Mouse (Mus musculus): ENCODE results near the gene Dlgap3. TPM values are rescaled to one million over a fixed set of nuclear protein-coding genes. Genes with fewer than 3 reads are reported as not detected.

Dlgap3 gene
- total RNA-seq, 4 experiments from 2014 or later: 0.06 to 0.98 (median 0.25) TPM

DNA sequence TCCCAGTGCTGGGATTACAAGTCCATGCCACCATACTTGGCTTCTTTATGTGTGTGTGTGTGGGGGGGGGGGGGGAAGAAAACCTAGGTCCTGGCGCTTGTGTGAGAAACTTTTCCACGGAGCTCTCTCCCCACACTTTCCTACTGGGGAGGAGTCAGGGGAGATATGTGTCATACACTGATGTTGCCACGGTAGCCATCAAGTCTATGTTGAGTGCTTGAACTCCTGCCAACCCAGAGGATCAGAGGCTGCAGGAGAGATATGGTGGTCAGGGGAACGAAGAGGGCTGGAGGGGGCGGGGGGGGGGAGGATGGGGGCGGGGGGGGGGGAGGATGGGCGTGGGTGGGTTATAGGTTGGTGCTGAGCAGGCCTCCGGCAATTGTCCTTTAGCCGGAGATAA lies 46.8 kb downstream of the Dlgap3 start:
- no peak for DNase-seq (ENCODE audit: low spot score)

DNA sequence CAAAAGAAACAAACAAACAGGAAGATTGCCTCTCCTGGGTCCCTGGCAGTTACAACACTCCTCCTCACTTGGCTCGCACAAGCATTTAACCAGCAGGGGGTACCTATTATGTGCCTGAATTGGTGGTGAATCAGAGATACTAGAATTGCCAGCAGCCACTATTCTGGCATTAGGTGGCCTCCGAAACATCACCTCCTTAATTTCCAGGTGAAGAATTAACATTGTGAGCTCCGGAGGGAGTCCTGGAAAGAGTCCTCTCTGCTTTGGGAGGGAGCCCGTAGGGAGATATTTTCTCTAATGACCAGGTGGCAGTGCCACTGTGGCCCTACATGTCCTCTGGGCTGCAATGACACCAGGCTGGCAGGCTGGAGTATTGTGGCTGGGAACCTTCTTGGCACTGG lies 47.2 kb downstream of the Dlgap3 start:
- no peak for DNase-seq (ENCODE audit: low spot score)

DNA sequence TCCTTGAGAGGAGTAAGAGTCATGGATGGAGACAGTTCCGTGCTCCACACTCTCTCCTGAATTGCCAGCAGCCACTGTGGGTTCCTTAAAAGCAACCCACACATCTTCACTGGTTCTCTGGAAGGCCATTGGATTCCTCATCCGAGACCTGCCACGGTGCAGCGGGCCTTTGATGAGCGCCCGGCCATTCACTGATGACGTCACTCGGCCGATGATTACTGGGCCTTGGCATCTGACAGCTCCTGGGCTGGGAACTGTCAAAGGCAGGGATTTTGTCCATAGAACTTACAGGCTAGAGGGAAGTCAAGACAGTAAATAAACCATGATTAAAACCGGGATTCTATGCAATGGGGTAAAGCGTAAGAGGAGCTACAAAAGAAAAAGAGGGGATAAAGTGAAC lies 48.0 kb downstream of the Dlgap3 start:
- DNase-seq (ENCODE audit: low spot score): no peak

DNA sequence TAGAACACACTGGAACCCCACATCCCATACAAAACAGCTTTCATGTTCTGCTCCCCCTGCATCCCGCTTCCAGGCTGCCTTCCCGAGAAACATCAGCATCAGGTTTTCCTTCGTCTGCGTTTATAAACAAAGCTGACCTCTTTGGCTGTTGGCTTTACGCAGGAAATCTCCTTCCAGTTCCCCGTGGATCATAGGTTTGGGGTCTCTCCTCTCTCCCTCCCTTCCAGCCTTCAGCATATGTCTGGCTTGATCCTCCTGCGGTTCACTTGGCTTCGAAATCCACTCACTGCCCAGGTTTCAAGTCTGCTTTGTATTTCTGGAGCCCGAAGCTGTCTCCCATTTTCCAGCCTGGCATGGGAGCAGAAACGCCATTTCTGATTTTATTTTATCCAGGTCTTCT lies 54.3 kb downstream of the Dlgap3 start:
- no peak for DNase-seq (ENCODE audit: low spot score)

DNA sequence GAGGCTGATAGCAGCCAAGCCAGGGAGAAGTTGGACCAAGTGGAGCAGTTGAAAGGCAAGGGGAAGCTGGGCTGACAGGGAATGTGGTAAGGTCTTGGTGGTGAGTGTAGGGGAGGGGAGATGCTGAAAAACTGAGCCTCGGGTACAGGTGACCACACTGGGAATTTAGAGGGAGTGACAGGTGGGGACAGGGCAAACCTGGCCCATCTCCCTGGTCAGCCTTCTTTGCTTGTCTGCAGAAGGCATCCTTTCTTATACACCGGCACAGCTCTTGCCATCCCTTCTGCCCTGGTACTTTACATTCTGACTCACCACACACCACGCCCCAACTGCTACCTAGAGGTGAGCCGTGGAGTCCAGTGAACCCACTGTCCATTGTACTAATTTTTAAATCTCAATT lies 54.8 kb downstream of the Dlgap3 start:
- no peak for DNase-seq (ENCODE audit: low spot score)

DNA sequence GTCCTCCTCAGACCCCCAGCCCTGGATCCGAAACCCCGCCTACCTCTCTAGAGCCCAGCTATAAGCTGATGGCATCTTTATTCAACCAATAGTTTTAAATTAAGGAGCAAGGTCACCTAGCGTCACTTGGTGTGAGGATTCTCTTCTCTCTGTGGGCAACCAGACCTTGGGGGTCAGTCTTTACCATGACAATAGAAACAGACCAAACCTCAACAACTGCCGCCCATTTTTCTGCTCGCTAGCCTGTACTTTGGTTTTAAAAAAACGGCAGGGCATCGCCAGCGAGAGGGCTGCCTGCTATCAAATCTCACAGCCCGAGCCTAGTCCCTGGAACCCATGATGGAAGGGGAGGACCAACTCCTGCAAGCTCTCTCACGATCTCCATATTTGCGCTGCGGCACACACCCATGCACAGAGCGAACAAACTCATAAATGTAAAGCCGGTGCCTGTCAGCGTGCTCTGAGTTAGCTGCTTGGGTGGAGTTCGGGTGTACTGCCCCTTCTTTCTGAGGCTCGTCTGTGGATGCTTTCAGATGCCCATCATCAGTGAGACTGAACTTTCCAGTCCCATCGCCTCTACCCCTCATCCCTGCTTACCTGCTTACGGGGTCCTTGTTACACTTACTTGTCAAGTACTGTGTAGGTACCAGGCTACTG lies 55.6 kb downstream of the Dlgap3 start:
- DNase-seq (ENCODE audit: low spot score): no peak

DNA sequence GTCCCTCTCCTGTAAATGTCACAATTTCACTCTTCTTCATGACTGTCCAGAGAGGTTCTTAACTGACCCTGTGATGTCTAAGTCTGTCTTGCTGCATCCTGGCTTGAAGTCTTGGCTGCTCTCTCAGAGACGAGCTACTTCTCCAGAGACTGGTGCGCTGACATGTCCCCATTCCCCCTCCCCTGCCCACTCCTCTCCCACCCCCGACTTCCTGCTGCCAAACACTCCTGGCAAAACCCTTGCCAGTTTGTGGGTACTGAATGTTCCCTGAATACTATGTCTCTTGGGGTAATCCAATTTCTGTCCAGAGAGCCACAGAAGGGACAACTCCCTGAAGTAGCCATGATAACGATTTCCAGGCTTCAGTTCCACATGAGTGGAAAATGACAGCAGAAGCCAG lies 57.1 kb downstream of the Dlgap3 start:
- no peak for DNase-seq (ENCODE audit: low spot score)

DNA sequence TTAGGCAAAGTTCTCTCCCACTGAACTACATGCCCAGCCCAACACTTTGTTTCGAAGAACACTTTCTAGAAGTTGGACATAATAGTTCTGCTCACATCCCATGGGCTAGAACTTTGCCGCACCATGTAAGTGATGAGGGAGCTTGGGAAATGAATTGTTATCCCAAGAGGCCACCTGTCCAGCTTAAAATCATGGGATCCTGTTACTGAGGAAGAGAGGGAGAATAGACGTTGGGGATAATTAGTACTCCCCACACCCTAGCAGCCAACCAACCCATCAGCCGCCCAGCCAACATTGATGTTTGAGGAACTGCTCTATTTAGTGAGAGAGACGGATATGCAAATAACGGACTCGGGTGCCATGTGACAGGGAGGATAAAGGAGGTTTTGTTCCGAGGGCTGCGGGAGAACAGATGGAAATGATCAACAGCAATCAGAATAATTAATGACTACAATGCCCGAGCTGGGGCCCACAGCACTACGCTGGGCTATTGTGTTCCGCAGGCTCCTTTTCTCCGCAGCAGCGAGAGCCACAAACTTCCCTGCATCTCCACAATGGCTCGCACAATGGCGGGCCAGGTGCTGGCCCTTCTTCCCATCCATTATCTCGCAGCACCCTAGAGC lies 58.2 kb downstream of the Dlgap3 start:
- DNase-seq (ENCODE audit: low spot score): no peak

DNA sequence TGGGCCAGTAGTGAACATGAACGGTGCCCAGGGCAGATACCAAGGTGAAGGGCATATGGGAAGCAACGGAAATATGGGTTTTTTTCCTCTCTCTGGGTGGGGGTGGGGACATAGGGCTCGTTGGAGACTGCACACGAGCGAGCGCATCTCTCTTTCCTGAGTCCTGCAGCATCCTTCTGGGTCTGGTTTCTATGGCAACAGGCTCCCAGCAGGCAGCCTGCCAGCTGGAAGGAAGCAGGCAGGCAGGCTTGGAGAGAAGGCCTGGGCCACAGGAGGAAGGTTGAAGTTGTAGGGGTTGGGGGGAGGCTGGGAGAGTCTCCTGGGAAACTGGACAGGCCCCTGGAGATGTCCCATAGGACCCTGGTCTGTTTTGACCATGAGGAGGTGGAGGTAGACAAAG lies 63.0 kb downstream of the Dlgap3 start:
- no peak for DNase-seq (ENCODE audit: low spot score)

DNA sequence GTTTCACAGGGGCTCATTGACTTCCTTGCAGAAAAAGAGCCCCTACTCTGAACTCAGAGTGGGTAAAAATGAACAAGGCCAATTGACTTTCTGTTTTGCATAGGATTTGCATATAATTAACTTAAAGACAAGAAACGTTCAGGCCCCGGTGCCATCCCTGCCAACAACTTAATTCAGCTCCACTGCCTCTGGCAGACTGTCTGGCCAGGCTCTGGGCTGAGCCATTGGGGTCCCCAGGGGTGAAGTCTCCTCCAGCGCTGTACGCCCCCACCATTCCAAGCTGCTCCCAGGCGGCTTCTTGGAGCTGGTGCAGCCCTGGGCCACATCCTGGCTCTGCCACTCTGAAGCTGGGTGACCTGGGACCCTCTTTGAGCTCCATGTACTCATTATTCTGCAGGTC lies 63.5 kb downstream of the Dlgap3 start:
- DNase-seq (ENCODE audit: low spot score): no peak

DNA sequence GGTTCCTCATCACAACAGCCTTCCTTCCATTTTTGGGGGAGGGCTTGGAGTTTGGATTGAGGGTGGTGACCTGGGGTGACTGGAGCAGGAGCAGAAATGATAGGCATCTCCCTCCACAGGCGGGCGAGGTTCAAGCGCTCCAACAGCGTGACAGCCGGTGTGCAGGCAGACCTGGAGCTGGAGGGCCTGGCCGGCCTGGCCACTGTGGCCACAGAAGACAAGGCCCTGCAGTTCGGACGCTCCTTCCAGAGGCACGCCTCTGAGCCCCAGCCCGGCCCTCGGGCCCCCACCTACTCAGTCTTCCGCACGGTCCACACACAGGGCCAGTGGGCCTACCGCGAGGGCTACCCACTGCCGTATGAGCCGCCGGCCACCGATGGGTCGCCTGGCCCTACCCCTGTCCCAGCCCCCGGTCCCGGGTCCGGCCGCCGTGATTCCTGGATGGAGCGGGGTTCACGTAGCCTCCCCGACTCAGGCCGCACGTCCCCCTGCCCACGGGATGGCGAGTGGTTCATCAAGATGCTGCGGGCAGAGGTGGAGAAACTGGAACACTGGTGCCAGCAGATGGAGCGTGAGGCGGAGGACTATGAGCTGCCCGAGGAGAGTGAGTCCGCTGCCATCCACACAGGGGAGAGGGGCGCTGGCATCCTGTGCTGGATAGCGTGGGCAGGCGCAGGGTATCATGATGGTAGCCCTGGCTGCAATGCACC lies 64.6 kb downstream of the Dlgap3 start:
- DNase-seq (ENCODE audit: low spot score): no peak

DNA sequence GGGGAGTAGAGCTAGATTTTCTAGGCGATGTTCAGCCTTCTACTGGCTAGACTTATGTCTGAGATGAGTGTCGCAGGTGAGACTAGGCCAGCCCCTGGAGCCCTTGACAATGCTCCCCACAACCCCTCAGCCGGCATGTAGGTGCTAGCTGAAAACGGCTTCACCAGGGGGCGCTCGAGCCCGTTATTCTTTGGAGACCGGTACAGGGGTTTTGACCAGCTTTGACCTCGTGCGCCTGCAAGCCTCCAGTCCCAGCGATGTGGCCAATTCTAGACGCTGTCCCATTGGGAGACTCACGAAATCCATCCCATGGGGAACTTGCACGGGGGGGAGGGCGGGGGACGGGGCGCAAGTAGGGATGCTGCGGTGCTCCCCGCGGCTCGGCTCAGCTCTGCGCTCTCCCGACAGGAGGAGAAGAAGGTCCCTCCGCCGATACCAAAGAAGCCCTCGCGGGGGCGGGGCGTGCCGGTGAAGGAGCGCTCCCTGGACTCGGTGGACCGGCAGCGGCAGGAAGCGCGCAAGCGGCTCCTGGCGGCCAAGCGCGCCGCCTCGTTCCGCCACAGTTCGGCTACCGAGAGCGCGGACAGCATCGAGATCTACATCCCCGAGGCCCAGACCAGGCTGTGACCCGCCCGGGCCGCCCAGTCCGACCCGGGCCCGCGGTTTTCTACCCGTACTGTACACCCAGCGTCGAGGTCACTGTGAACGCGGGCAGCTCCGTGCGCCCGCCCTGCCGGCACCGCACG lies 66.9 kb downstream of the Dlgap3 start:
- DNase-seq (ENCODE audit: low spot score): peak; percentile 84

DNA sequence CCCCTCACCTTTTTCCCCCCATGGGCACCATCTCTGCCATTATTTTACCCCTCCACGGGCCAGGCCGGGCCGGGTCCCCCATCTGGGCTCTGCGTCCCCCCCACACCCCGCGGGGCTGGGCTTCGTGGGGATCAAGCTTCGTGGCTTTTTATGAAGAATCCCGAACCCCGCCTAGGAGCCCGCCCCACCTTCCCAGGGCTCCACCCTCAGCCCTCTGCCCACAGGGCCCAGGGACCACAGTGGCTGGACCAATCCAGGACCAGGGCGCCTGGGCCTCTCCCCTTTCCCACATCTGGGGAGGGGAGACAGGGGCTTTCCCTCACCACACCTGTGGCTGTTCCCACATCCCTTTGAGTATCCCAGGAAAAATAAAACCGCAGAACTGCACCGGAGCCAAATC lies 67.6 kb downstream of the Dlgap3 start:
- no peak for DNase-seq (ENCODE audit: low spot score)

DNA sequence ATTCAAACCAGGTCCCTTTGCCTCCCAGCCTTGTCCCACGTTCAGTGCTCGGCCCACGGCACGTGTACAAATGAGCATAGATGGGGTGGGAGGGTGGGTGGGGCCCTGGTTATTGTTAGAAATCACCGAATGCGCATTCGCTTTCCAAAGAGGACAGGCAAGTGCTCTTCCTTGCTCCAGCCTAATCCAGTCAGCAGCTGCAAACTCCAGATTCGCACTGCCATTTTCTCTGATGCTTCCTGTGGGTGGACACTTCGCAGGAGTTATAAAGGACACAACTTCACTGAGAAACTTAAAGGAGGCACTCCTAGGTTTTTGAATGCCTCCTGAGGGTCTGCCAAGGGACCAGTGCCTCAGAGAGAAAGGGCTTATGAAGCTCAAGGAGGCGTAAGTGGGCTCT lies 68.3 kb downstream of the Dlgap3 start:
- DNase-seq (ENCODE audit: low spot score): no peak

DNA sequence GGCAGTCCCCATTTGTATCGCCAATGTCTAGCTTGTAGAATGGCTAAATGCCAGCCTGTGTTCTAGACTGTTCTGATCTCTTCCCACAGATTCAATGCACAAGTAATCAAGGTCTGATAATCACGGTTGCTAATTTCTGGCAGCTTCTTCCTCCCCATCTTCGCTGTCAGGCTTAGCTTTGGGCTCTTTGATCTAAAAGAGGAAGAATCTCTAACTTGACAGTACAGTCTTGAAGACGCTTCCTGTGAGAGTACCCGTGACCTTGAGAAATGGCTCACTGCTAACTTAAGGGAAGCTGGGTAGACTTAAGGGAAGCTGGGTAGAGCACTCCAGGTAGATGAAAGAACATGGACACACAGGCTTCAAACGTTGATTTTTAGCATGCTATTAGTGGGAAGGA lies 73.7 kb downstream of the Dlgap3 start:
- DNase-seq (ENCODE audit: low spot score): no peak

DNA sequence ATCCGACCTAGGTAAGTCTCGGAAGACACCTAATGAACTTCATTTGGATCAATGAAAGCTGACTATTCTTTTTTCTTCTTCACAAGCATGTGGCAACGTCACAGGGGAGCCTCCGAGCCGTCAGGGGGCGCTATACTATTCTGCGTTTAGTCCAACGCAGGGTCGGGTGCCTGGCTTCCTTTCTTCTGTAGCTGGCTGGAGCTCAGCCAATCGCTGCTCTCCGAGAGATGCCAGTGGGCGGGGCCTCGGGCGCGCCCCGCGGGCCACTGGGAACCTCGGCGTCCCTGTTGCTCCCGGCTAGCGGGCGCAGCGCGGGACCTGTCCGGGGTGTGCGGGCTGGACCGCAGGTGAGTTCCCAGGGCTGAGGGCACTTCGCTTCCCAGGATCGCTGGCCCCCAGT lies 74.5 kb downstream of the Dlgap3 start, which contains the start of gene Smim12:
TSS of gene Smim12 (plus strand) at position 233 of the 400 bp plus-strand sequence.
- DNase-seq (ENCODE audit: low spot score): peak; percentile 98

DNA sequence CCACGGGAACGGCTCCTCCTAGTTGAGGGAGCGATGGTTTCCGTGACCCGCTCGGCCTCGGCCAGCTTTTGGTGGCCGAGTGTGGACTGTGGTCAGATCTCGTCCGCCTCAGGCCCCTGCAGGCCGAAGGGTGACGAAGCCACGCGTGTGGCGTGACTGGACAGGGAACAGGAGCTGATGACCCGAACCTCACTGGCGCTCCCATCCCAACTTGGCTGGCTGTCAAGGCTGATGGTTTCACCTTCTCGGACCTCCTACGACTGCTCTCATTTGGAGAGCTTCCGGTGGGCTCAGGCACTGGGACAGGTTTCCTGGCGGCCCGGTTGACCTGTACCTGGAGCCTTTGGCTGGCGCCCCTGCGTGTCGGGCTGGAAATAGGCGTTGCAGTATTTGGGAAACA lies 74.9 kb downstream of the Dlgap3 start:
- DNase-seq (ENCODE audit: low spot score): no peak

DNA sequence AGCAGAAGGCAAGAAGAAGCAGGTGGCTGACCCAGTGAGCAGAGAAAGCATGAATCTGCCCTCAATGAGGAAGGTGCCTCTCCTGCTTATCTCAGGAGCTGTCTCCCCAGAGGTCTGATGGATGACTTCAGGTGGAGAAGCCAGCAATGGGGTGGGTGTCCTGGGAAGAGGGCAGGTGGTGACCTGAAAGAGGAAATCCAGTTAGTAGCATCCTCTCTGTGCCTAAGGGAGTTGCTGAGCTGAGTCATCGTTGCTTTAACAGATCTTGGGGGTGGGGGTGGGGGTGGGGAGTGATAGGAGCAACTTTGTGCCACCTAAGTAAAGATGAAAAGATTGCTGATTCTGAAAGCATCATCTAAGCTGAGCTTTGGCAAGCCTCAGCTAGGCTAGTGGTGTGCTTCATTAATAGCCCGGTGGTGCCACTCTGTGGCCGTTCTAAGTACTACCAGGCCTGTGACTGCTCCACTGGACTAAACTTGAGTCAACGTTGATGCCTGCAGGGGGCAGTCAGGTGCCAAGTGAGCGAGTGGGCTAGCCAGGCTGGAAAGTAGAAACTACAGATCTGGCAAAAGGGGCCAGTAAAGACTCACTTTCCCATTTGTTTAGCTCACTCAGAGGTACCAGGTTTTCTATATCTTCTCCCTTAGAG lies 80.8 kb downstream of the Dlgap3 start:
- DNase-seq (ENCODE audit: low spot score): peak; percentile 97

DNA sequence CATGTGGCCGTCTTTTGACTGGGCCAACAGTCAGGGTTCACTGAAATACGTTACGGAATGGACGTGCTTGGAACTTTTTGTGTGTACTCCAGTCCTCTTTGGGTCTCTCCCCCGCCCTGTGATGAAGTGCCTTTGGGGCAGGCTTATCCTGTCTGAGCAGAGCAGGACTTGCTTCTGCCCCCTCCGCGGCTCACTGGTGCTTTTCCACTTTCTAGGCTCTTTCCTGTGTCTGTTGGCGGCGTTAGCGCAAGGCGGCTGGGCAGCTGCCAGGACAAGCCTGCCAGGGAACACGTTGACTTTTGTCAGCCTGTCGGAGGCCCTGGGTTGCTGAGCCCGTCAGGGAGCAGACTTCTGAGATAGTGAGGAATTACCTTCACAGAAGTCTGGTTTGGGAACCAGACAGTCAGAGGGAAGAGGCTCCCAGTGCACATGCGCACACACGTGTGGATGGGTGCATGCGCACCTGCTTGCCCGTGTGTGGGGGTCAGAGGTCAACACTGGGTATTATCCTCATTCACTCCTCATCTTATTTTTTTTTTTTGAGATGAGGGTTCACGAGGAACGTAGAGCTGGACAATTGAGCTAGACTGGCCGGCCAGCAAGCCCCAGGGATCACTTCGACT lies 83.1 kb downstream of the Dlgap3 start:
- DNase-seq (ENCODE audit: low spot score): peak; percentile 79

DNA sequence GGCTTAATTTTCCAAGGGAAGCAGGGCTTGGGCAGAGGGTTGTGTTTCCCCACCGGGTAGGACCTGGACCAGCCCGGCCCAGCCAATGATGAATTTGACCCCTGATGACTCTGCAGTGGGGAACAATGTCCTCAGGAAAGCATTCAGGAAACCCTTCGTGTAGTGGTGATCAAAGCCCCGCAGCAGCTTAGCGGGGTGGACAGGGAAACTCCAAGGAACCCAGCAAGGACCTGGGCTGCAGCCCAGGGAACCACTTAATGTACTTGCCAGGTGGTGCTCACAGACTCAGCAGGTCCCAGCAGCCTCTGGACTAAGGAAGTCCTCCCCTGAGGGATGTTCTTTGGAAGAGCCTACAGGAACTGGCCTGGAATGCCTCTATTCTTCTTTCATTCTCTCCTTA lies 87.7 kb downstream of the Dlgap3 start:
- DNase-seq (ENCODE audit: low spot score): peak; percentile 57

DNA sequence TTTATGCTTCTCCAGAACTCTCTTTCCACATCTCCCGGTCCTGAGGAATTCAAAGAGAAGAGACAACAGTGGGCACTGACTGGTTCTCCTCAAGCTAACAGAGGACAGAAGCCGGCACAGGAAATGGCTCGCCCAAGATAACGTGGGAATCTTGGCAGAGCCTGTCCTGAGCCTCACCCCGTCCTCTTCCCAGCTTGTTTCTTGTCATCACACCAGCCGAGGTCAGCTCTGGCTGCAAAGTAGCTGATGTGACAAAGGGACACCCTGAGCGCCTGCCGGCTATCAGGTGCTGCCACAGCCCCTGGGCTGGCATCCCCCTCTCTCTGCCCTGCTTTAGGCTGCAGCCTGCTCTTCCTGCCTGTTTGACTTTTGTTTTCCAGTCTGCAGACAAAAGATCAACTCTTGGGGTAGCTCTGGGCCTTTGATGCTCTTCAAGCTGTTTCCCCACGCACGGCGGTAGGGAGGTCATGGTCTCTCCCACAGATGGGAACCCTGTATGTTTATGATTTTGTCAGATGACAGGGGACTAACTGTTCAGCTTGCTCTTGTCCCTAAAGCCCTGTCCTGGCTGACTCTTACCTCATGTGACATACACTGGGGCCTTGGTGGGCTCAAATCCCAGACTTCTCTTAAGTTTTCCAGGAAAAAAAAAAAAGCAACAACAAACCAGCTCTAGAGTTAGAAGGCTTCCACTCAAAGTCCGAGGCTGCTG lies 89.3 kb downstream of the Dlgap3 start:
- DNase-seq (ENCODE audit: low spot score): peak; percentile 41
